Mouse (Mus musculus): ENCODE results near the gene Ddias. TPM values are rescaled to one million over a fixed set of nuclear protein-coding genes. Genes with fewer than 3 reads are reported as not detected.

Ddias gene
- total RNA-seq, 1 experiment, result 37.8 TPM

DNA sequence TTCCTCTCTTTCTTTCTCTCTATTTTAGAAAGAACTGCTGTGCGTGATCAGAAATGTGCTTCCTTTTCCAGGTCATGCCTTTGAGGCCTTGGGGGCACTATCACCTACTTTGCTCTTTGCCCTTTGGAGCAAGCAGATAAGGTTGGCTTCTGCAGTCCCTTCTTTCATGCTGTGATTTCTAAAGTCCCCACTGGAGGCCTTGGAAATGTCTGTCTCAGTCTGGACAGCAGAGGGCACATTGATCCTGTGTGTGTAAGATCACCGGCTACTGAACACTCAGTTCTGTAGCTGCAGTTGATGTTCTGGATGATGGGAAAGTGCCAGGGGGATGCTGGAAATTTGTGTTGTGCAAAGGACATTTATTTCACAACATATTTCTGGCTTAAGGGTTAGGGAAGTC, 23.0 kb upstream of the Ddias start:
- H3K4me3 ChIP-seq (ENCODE audit: insufficient read depth in 1 of 2, low read depth in 1 of 2, low read length in 2 of 2, poor library complexity in 1 of 2, severe bottlenecking in 1 of 2), result no peak overlapping the region
- in situ Hi-C loops (cut with MboI; ENCODE audit: low sequenced_read_pairs in 2 of 2, unreplicated experiment in 2 of 2), result no loop called here
- H3K4me1 ChIP-seq (ENCODE audit: control insufficient read depth in 2 of 2, insufficient read depth in 2 of 2, low read length in 2 of 2, poor library complexity in 1 of 2), result no peaks in the 10 kb centered on the region
- no peaks in the 10 kb centered on the region; the same call in 1 of the 2 replicates for H3K36me3 ChIP-seq (ENCODE audit: control insufficient read depth, insufficient read depth, low read length, poor library complexity, severe bottlenecking)
- TF ChIP-seq ZNF384 (IDR thresholded peaks at IDR 0.05; ENCODE audit: low read depth, low read length), result no peak
- TF ChIP-seq CHD2 (IDR thresholded peaks at IDR 0.05; ENCODE audit: low read depth, low read length), result no peak
- TF ChIP-seq MAFK (IDR thresholded peaks at IDR 0.05; ENCODE audit: insufficient read depth, low read depth, low read length), result no peak
- no peak for TF ChIP-seq ZC3H11A (IDR thresholded peaks at IDR 0.05; ENCODE audit: borderline replicate concordance, low read depth, low read length)
- TF ChIP-seq HCFC1 (IDR thresholded peaks at IDR 0.05; ENCODE audit: borderline replicate concordance, insufficient read depth, low read length), result no peak
- H3K27ac ChIP-seq (ENCODE audit: insufficient read depth, low read depth, low read length, poor library complexity, severe bottlenecking), result no peak overlapping the region
- H3K9me3 ChIP-seq (ENCODE audit: control insufficient read depth, insufficient read depth, low read depth, low read length), result no peaks in the 10 kb centered on the region
- no peak overlapping the region for H3K9ac ChIP-seq (ENCODE audit: insufficient read depth, low read depth, low read length, poor library complexity, severe bottlenecking)
- DNase-seq (ENCODE audit: low read depth, low spot score), result no peak

DNA sequence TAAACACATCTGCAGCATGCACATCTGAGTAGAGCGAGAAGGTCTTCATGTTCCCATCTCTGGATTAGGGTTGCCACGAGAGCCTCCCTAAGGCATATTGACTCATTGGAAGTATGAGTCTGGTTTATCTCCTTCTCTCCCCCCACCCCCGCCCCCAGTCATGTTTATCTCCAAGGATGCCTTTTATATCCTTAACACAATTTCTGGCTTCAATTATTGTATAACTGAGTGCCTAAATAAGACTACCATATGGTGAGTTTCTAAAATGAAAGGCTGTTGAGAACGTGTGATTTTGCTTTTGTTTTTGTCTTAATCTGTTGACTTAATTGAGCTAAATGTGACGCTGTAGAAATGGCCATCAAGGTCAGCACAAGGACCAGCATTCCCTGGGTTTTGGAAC, 22.0 kb upstream of the Ddias start:
- in situ Hi-C loops (cut with MboI; ENCODE audit: low sequenced_read_pairs in 2 of 2, unreplicated experiment in 2 of 2), result no loop called here
- Histone ChIP-seq H3K27ac (ENCODE audit: insufficient read depth, low read depth, low read length, poor library complexity, severe bottlenecking) (no peak overlapping the region), H3K9me3 (ENCODE audit: control insufficient read depth, insufficient read depth, low read depth, low read length) (no peaks in the 10 kb centered on the region), H3K36me3 (ENCODE audit: control insufficient read depth, insufficient read depth, low read length, poor library complexity, severe bottlenecking) (no peaks in the 10 kb centered on the region), H3K9ac (ENCODE audit: insufficient read depth, low read depth, low read length, poor library complexity, severe bottlenecking) (no peak overlapping the region), H3K4me1 (ENCODE audit: control insufficient read depth in 2 of 2, insufficient read depth in 2 of 2, low read length in 2 of 2, poor library complexity in 1 of 2) (no peaks in the 10 kb centered on the region), H3K4me3 (ENCODE audit: insufficient read depth in 1 of 2, low read depth in 1 of 2, low read length in 2 of 2, poor library complexity in 1 of 2, severe bottlenecking in 1 of 2) (no peak overlapping the region)
- no peak for DNase-seq (ENCODE audit: low read depth, low spot score)
- TF ChIP-seq ZNF384 (IDR thresholded peaks at IDR 0.05; ENCODE audit: low read depth, low read length), result no peak
- TF ChIP-seq HCFC1 (IDR thresholded peaks at IDR 0.05; ENCODE audit: borderline replicate concordance, insufficient read depth, low read length), result no peak
- TF ChIP-seq MAFK (IDR thresholded peaks at IDR 0.05; ENCODE audit: insufficient read depth, low read depth, low read length), result no peak

DNA sequence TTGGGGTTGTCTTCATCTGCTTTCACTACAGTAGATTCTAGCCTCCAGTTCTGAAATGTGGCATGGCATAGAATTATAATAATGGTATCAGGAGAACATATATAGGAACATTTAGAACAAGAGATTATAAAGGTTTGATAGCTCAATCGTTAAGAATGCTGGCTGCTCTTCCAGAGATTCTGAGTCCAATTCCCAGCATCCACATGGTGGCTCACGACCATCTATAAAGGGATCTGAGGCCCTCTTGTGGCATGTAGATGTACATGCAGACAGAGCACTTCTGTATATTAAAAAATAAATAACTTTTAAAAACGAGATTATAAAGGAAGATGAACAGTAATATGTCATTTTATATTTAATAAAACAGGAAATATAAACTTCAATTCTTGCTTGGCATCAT, 19.4 kb upstream of the Ddias start:
- Histone ChIP-seq H3K4me1 (ENCODE audit: control insufficient read depth in 2 of 2, insufficient read depth in 2 of 2, low read length in 2 of 2, poor library complexity in 1 of 2) (no peaks in the 10 kb centered on the region), H3K9me3 (ENCODE audit: control insufficient read depth, insufficient read depth, low read depth, low read length) (no peaks in the 10 kb centered on the region), H3K4me3 (ENCODE audit: insufficient read depth in 1 of 2, low read depth in 1 of 2, low read length in 2 of 2, poor library complexity in 1 of 2, severe bottlenecking in 1 of 2) (no peak overlapping the region), H3K9ac (ENCODE audit: insufficient read depth, low read depth, low read length, poor library complexity, severe bottlenecking) (no peak overlapping the region), H3K36me3 (ENCODE audit: control insufficient read depth, insufficient read depth, low read length, poor library complexity, severe bottlenecking) (no peaks in the 10 kb centered on the region), H3K27ac (ENCODE audit: insufficient read depth, low read depth, low read length, poor library complexity, severe bottlenecking) (no peak overlapping the region)
- in situ Hi-C loops (cut with MboI; ENCODE audit: low sequenced_read_pairs in 2 of 2, unreplicated experiment in 2 of 2), result no loop called here
- DNase-seq (ENCODE audit: low read depth, low spot score), result no peak
- no peak for TF ChIP-seq MAFK (IDR thresholded peaks at IDR 0.05; ENCODE audit: insufficient read depth, low read depth, low read length)

DNA sequence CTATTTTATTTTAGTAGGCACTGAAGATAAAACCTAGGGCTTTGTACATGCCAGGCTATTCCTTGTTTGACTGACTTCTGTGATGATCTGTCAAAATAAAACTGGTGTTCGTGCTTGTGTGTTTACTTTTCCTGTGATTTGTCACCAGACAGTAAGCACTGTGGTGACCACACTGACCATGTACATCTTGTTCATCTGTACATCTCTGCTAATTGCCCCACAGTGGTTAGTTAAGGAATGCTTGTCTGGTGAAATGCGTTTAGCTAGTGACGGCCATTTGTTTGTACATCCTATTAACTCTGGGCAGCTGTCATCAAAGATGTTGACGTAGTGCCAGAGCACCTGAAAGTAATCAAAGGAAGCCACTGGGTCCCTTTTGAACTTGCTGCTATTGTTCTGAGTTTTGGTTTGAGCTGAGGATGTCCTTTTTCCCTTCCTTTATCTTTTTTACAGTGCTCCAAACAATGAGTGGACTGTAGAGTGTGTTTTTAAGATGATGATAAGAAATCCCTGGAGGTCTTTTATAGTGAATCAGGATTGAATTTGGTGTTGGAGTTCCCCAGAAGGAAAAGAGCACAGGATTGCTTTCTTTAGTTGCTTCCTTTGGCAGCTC, 16.7 kb upstream of the Ddias start:
- H3K27ac ChIP-seq (ENCODE audit: insufficient read depth, low read depth, low read length, poor library complexity, severe bottlenecking), result no peak overlapping the region
- no peak for TF ChIP-seq HCFC1 (IDR thresholded peaks at IDR 0.05; ENCODE audit: borderline replicate concordance, insufficient read depth, low read length)
- TF ChIP-seq MAFK (IDR thresholded peaks at IDR 0.05; ENCODE audit: insufficient read depth, low read depth, low read length), result no peak
- no peak for TF ChIP-seq CHD2 (IDR thresholded peaks at IDR 0.05; ENCODE audit: low read depth, low read length)
- no peak for TF ChIP-seq ZNF384 (IDR thresholded peaks at IDR 0.05; ENCODE audit: low read depth, low read length)
- TF ChIP-seq ZC3H11A (IDR thresholded peaks at IDR 0.05; ENCODE audit: borderline replicate concordance, low read depth, low read length), result no peak
- no peaks in the 10 kb centered on the region for H3K9me3 ChIP-seq (ENCODE audit: control insufficient read depth, insufficient read depth, low read depth, low read length)
- in situ Hi-C loops (cut with MboI; ENCODE audit: low sequenced_read_pairs in 2 of 2, unreplicated experiment in 2 of 2), result no loop called here
- peaks cover 0 to 2% of the 10 kb centered on the region in 2 experiments; a peak in 1 of 4 replicates for H3K4me1 ChIP-seq (ENCODE audit: control insufficient read depth in 2 of 2, insufficient read depth in 2 of 2, low read length in 2 of 2, poor library complexity in 1 of 2)
- no peaks in the 10 kb centered on the region; the same call in 1 of the 2 replicates for H3K36me3 ChIP-seq (ENCODE audit: control insufficient read depth, insufficient read depth, low read length, poor library complexity, severe bottlenecking)
- H3K9ac ChIP-seq (ENCODE audit: insufficient read depth, low read depth, low read length, poor library complexity, severe bottlenecking), result no peak overlapping the region
- no peak overlapping the region for H3K4me3 ChIP-seq (ENCODE audit: insufficient read depth in 1 of 2, low read depth in 1 of 2, low read length in 2 of 2, poor library complexity in 1 of 2, severe bottlenecking in 1 of 2)
- no peak for DNase-seq (ENCODE audit: low read depth, low spot score)

DNA sequence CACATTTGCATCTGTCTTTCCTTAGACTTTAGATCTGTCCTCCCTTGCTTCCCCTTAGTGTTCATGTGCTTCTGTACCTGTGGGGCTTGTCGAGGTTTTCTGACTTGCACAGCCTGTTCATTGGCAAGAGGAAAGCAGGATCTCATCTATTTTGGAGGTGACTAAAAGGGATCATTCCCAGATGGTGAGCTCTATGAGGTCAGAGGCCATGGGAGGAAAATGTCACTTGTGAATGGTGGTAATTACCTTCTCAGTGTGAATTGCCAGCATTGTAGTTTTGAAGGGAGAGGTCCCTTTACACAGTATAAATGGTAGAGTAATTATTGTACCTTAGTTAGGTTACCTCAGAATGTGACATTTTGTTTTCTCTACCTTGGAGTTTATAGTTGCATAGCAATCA, 16.2 kb upstream of the Ddias start:
- no peak for DNase-seq (ENCODE audit: low read depth, low spot score)

More for the DNA sequence above, 16.2 kb upstream of the Ddias start:
- no peak for TF ChIP-seq CHD2 (IDR thresholded peaks at IDR 0.05; ENCODE audit: low read depth, low read length)
- TF ChIP-seq ZNF384 (IDR thresholded peaks at IDR 0.05; ENCODE audit: low read depth, low read length), result no peak
- no peak for TF ChIP-seq HCFC1 (IDR thresholded peaks at IDR 0.05; ENCODE audit: borderline replicate concordance, insufficient read depth, low read length)
- TF ChIP-seq ZC3H11A (IDR thresholded peaks at IDR 0.05; ENCODE audit: borderline replicate concordance, low read depth, low read length), result no peak
- no peak for TF ChIP-seq MAFK (IDR thresholded peaks at IDR 0.05; ENCODE audit: insufficient read depth, low read depth, low read length)
- Histone ChIP-seq H3K4me3 (ENCODE audit: insufficient read depth in 1 of 2, low read depth in 1 of 2, low read length in 2 of 2, poor library complexity in 1 of 2, severe bottlenecking in 1 of 2) (no peak overlapping the region), H3K9me3 (ENCODE audit: control insufficient read depth, insufficient read depth, low read depth, low read length) (no peaks in the 10 kb centered on the region), H3K36me3 (ENCODE audit: control insufficient read depth, insufficient read depth, low read length, poor library complexity, severe bottlenecking) (no peaks in the 10 kb centered on the region; the same call in 1 of the 2 replicates), H3K4me1 (ENCODE audit: control insufficient read depth in 2 of 2, insufficient read depth in 2 of 2, low read length in 2 of 2, poor library complexity in 1 of 2) (peaks cover 0 to 2% of the 10 kb centered on the region in 2 experiments; a peak in 1 of 4 replicates), H3K27ac (ENCODE audit: insufficient read depth, low read depth, low read length, poor library complexity, severe bottlenecking) (no peak overlapping the region), H3K9ac (ENCODE audit: insufficient read depth, low read depth, low read length, poor library complexity, severe bottlenecking) (no peak overlapping the region)
- in situ Hi-C loops (cut with MboI; ENCODE audit: low sequenced_read_pairs in 2 of 2, unreplicated experiment in 2 of 2), result no loop called here

Data from ES-E14 (cell line).